Mouse (Mus musculus) cerebellum, adult 2 months (tissue): Measurements from ENCODE around the gene Adamts16.

Experiments
- CTCF ChIP-seq: fragments of 200-500 bp; IDR thresholded peaks from 2 replicates; pipeline ENCODE4 v1.5.1; 2011; ENCODE audit warnings: low read depth, mild to moderate bottlenecking, control low read depth, low read length, moderate library complexity, borderline replicate concordance; ENCODE audit not compliant: insufficient read depth
- POLR2A ChIP-seq: fragments of 200-500 bp; IDR thresholded peaks from 2 replicates; pipeline ENCODE4 v1.6.1; 2011; ENCODE audit warnings: low read length, control low read depth, borderline replicate concordance; ENCODE audit not compliant: insufficient read depth

DNA sequence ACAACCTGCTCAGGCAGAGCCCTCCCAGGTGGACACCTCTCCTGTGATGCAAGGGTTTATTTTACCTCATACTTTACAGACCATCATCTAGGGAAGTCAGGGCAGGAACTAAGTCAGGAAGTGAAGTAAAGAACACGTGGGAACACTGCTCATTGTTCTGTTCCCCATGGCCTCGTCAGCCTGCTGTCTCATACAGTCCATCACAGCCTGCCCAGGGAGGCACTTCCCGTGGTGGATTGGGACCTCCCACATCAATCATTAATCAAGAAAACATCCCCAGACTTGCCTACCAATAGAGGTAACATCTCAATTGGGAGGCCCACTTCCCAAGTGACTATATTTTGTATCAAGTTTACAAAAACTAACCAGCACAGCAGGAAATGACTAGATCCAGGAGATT lies 27.2 kb downstream of the Adamts16 start:
- TF ChIP-seq CTCF: no peak
- TF ChIP-seq POLR2A: no peak
